Mouse (Mus musculus) left cerebral cortex, adult 18-20 months (tissue): ENCODE measurements around the gene Pbx3. TPM values are rescaled to one million over a fixed set of nuclear protein-coding genes. Genes with fewer than 3 reads are reported as not detected.

Experiments used
- DNase-seq, 2 experiments: peaks; one replicate each; pipeline ENCODE4 v3.0.0; 2021 to 2022; ENCODE audit warnings: low spot score in 2 of 2, mixed read lengths in 1 of 2
- total RNA-seq, 2 experiments: library from RNA; stranded (reverse); gene quantifications; 2 replicates each; pipeline ENCODE4 v1.2.3; 2021

Gene Pbx3
- total RNA-seq, 2 experiments from 2014 or later: 15.7 to 18.2 TPM

DNA sequence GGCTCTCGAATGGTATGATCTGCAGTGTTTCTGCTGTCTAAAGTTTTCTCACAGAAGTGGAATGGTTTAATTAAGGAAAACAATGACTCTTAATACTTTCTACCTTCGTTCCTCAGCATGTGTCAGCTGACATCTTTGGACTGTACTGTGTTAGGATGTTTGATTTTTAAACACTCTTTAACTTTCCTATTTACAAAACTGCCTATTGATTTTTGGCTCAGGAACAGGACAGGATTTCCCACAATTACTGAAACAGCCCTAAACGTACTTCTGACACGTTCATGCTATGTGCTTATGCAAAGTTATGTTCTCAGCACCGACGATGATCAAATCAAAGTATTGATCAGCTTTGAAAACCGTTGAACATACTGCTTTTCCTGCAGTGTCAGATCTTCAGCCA, 224.7 kb downstream of the Pbx3 start:
- DNase-seq: no peak

DNA sequence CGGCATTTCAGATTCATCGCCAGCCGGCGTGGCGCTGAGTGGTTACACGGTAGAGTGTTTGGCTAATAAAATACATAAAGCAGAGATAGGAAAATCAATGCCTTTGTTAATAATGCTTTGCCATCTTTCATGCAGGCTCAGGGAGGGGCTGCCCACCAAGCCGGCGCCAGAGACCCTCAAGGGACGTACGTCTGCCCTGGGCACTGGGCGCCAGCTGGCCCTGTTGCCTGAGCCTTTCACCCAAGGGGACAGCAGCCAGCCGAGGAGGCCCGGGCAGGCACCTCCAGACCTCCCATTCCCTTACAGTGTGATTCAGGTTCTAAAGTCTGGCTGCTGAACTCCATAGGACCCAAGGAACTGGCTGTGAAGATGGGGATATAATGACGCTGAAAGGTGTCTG, 225.5 kb downstream of the Pbx3 start:
- no peak for DNase-seq

DNA sequence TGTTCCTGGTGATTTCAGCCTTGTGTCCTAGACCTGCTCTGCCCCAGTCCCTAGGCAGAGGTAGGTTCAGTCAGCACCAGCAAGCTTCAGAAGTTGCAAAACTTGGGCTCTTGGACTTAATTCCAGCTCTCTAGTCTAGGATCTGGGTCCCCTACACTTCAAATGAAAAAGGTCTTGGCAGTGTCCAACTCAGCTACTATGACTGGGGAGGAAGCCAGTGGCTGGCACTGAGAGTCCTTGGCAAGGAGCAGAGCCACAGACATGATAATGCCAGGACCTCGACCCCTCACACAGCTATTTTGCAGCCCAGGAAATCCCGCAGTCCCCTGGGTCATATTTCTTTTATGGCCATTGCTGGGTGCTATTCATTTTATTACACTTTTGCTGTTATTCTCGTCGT, 225.9 kb downstream of the Pbx3 start:
- no peak for DNase-seq

DNA sequence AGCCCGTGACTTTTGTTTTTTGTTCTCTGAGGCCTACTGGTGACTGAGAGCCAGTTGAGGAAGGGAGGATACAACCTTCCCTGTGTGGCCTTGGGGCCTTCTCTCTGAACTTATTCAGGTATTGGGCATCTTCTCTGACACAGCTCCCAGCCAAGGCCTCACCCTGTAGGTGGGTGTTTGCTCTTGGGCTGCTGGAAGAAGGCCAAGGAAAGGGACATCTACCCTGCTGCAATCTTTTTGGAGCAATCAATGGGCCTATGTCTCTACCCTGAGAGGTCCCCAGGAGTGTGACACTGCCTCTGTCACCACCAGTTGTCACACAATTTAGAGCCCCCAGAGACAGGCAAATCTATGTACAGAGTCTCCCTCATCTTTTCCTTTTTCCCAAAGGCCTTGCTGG, 226.5 kb downstream of the Pbx3 start:
- no peak for DNase-seq

DNA sequence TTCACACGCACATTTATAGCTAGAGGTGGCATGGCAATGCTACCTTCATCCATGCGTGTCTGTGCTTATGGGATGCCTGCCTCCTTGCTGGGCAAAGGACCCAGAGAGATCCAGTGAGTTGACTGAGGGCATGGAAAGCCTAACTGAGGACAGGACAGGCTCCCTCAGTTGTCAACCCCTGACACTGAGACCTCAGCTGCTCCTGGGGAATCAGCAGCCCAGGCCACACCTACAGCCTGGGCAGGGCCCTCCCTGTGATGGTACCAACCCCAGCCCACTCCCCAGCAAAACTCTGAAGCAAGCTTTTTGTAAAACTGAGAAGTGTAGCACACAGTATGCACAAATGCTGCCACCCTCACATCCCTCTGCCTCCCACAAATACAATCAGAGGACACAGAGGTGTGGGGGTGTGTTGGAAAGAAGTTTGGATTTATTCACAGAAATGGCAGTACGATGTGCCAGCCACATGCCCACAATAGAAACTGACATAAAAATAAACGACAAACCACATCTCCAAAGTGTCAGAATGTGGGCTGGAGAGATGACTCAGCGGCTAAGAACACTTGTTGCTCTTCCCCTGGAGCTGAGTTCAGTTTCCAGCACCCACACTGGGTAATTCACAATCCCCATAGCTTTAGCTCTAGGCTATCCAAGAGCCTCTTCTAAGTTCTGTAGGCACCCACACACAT, 233.3 kb downstream of the Pbx3 start:
- peak; percentile 63 to 75 for DNase-seq

DNA sequence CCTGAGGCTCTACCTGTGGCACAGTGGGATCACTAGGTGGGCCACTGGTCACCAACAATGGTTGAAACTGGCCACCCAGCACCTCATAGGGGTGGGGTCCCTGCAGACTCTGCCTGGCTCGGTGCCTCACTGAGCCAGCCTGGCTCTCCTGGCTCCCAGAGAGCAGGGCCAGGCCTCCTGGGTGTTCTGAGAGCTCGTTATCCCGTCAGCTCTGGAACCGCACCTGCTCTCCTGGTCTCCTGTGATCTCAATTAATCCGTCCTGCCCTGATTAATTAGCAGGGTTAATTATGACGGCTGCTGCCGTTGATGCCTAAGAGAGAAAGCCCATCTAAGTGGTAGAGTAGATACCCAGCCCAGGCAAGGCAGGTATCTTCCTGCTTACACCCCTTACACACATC, 237.6 kb downstream of the Pbx3 start:
- DNase-seq: no peak

DNA sequence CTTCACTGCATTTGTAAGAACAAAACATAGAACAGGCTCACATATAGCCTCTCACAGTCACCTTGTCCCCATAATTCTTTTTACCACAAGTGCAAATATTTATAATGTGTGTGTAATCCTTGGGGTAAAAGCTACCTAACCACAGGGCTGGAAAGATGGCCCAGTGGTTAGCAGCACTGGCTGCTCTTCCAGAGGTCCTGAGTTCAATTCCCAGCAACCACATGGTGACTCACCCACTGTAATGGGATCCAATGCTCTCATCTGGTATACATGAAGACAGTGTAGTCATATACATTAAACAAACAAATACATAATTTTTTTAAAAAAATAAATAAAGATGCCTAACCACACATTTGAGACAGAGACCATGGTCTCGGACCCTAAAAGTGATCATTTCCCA, 240.2 kb downstream of the Pbx3 start:
- no peak for DNase-seq

DNA sequence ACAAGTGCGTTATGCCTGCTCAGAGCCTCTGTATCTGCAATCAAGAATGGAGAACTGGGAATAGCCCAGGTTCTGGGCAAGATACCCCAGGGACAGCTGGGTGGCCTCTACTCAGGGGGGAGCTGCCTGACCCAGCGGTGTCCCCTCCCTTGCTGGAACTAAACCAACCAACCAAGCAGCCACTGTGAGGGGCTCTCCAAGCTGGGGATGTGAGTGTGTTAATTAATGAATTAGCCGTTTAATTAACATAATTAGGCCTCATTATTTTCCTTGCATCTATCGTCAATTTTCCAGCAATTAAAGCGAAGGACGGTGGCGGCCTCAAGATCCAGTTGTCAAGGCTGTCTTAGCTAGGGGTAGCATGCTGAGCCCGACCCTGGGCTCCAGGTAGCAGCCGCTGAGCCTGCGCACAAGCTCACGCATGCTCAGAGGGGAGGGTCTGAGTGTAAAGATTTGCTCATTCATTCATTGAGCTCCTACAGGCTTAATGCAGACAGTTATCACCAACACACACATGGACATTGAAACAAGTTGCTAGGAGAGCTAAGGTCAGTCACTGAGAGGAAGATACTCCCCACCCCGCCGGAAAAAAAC, 243.2 kb downstream of the Pbx3 start:
- DNase-seq: no peak

DNA sequence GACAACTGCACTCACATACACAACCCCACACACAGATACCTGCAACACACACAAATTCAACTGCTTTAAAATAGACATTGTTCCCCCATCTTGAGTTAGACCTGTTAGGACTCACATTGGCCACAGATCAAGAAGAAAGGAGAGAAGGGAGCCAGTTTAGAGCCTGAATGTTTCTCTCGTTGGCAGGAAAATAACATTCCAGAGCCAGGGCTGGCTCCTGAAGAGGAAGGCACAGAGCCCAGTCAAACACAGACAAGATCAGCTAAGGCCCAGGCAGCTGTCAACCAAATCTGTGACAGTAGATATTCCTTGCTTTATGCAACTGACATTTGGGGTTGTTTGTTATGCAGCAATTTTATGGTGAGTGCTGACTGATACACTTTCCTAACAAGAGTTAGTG, 245.1 kb downstream of the Pbx3 start:
- no peak for DNase-seq

DNA sequence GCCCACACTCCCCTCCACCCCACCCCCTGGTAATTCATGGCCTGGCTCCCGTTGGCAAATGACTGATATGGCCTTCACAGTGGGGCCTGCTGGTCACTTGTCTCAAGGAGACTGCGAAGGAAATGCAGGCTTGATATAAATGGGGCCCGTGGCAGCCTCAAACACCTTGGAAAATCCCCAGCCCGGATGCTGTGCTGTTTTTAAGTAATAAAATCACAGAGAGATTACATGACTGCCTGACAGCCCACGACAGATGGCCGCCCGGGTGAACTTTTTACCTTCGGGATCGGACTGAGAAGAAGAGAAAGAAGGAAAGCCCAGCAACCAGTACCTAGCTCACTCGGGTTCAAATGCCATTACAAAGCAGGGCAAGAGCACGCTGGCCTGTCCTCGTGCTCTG, 249.0 kb downstream of the Pbx3 start:
- DNase-seq: no peak

Other genes with a start within 250 kb of the Pbx3 start
- 10 to 100 TPM; 69.0 to 72.0 TPM for gene Mapkap1, start 33.6 kb upstream of the Pbx3 start, total RNA-seq